Mouse (Mus musculus) heart, embryonic 13.5 days (tissue): ENCODE measurements around the gene Ppm1e. TPM values are rescaled to one million over a fixed set of nuclear protein-coding genes. Genes with fewer than 3 reads are reported as not detected.
"Not testable (repeated sequence)": the region's sequence is repeated elsewhere in the genome, so short reads cannot be mapped to it uniquely, and the experiment has no call there.

Source experiments
- ATAC-seq: fragments of 200-750 bp; cut with Nextera tagmentation; 2 replicates; pipeline ENCODE4 v1.8.0; 2017; ENCODE audit warnings: moderate TSS enrichment; ENCODE audit not compliant: insufficient number of reproducible peaks, low FRiP score, low TSS enrichment; ENCODE audit errors: extremely low read depth
- H3K27ac ChIP-seq: fragments of 300-500 bp; sonication (generic); replicated peaks from 2 replicates; pipeline ENCODE4 v1.5.1; 2015; ENCODE audit warnings: moderate library complexity, mild to moderate bottlenecking, inconsistent platforms
- H3K27me3 ChIP-seq: fragments of 300-500 bp; sonication (generic); replicated peaks from 2 replicates; pipeline ENCODE4 v1.6.1; 2015; ENCODE audit warnings: mild to moderate bottlenecking, inconsistent platforms
- H3K36me3 ChIP-seq: fragments of 300-500 bp; sonication (generic); 2 replicates; pipeline ENCODE4 v1.6.1; 2015; ENCODE audit warnings: mild to moderate bottlenecking, inconsistent platforms
- H3K4me1 ChIP-seq: fragments of 300-500 bp; sonication (generic); 2 replicates; pipeline ENCODE4 v1.6.1; 2015; ENCODE audit warnings: inconsistent platforms
- H3K4me2 ChIP-seq: fragments of 300-500 bp; sonication (generic); 2 replicates; pipeline ENCODE4 v1.6.1; 2015; ENCODE audit warnings: inconsistent platforms, mild to moderate bottlenecking, moderate library complexity
- H3K4me3 ChIP-seq: fragments of 300-500 bp; sonication (generic); 2 replicates; pipeline ENCODE4 v1.5.1; 2015; ENCODE audit warnings: moderate library complexity, mild to moderate bottlenecking, inconsistent platforms
- H3K9ac ChIP-seq: fragments of 300-500 bp; sonication (generic); 2 replicates; pipeline ENCODE4 v1.6.1; 2015; ENCODE audit warnings: inconsistent platforms, mild to moderate bottlenecking, moderate library complexity
- H3K9me3 ChIP-seq: fragments of 300-500 bp; sonication (generic); 2 replicates; pipeline ENCODE4 v1.6.1; 2016; ENCODE audit warnings: inconsistent platforms
- WGBS: fragments of 180-500 bp; shearing (Covaris S2); methylation state at CpG from one replicate; pipeline ENCODE4 v1.1.7; 2015; ENCODE audit warnings: mixed read lengths; 5-methylcytosine and 5-hydroxymethylcytosine counted together
- polyA plus RNA-seq: library from polyadenylated mRNA; unstranded; fragments of >200 nt; fragmentation: Nextera tagmentation; extraction: Ambion mirVana; gene quantifications from 2 replicates; pipeline ENCODE4 v1.2.1, GENCODE M21; 2015

Ppm1e gene
- polyA plus RNA-seq, 1 experiment from 2014 or later, result 3.4 TPM

GRCm38 (mm10) chr11:87270958-87271357, 87.9 kb downstream of the Ppm1e start:
- H3K9ac ChIP-seq, result no peak overlapping the region
- ATAC-seq, result no peak
- WGBS, result 21% methylated on average over 2 of the region's 2 CpGs
- no peaks in the 10 kb centered on the region for H3K36me3 ChIP-seq
- H3K4me1 ChIP-seq, result peaks cover 7% of the 10 kb centered on the region
- H3K4me2 ChIP-seq, result no peak overlapping the region
- no peaks in the 10 kb centered on the region for H3K9me3 ChIP-seq
- no peak overlapping the region for H3K4me3 ChIP-seq
- no peaks in the 10 kb centered on the region for H3K27me3 ChIP-seq
- H3K27ac ChIP-seq, result no peak overlapping the region

DNA sequence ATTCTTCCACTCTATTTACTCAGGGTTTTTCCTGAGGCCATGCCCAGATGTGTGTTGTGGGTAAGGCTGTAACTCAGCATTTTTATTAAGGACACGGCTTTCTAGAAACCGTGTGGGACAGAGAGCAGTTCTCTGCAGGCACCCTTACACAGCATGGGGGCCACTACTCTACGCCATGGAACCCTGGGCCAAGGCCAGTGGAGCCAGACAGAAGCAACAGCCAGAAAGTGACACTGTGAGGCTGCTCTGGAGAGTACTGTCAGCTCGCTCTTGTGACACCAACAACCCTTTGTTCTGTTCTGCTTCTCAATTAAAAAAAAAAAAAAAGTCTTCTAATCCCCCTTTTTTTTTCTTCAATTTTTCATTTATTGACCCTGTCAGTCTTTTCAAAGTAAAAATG, 88.4 kb downstream of the Ppm1e start:
- Histone ChIP-seq H3K36me3 (no peaks in the 10 kb centered on the region), H3K27ac (no peak overlapping the region), H3K4me2 (no peak overlapping the region), H3K9me3 (no peaks in the 10 kb centered on the region), H3K4me3 (no peak overlapping the region), H3K9ac (no peak overlapping the region), H3K4me1 (peaks cover 2% of the 10 kb centered on the region), H3K27me3 (no peaks in the 10 kb centered on the region)
- ATAC-seq, result no peak
- 66% methylated on average over 4 of the region's 4 CpGs for WGBS

- 76% methylated on average over 2 of the region's 2 CpGs for WGBS
- H3K9ac ChIP-seq, result no peak overlapping the region
- H3K4me1 ChIP-seq, result peaks cover 9% of the 10 kb centered on the region
- no peak overlapping the region for H3K27ac ChIP-seq
- no peaks in the 10 kb centered on the region for H3K9me3 ChIP-seq
- H3K4me3 ChIP-seq, result no peak overlapping the region
- ATAC-seq, result no peak
- H3K36me3 ChIP-seq, result no peaks in the 10 kb centered on the region
- H3K27me3 ChIP-seq, result no peaks in the 10 kb centered on the region
- H3K4me2 ChIP-seq, result no peak overlapping the region
Observed at GRCm38 (mm10) chr11:87268803-87269202, 90.0 kb downstream of the Ppm1e start.

DNA sequence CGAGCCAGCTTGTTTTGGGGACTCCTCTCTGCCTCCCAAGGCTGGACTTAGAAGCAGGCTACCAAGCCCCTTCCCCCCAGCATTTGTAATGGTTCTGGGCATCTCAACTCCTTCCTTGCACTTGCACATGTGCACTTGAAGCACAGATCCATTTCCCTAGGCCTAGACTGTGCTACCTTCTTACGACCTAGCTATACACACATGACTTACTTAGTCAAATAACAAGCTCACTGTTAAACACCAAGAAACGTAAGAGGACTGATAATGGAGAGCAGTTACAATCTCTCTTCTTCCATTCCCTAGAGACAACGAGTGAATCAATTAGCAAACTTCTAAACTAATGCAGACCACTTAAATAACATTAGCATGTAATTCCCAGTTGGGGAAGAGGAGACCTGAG, 92.6 kb downstream of the Ppm1e start:
- Histone ChIP-seq H3K4me3 (no peak overlapping the region), H3K4me1 (peaks cover 13% of the 10 kb centered on the region), H3K27me3 (no peaks in the 10 kb centered on the region), H3K4me2 (no peak overlapping the region), H3K9ac (no peak overlapping the region), H3K36me3 (no peaks in the 10 kb centered on the region), H3K27ac (no peak overlapping the region), H3K9me3 (no peaks in the 10 kb centered on the region)
- 60% methylated on average over 4 of the region's 4 CpGs for WGBS
- ATAC-seq, result no peak

- Histone ChIP-seq H3K4me1 (peaks cover 26% of the 10 kb centered on the region), H3K9ac (no peak overlapping the region), H3K36me3 (no peaks in the 10 kb centered on the region), H3K4me2 (no peak overlapping the region), H3K4me3 (no peak overlapping the region), H3K9me3 (no peaks in the 10 kb centered on the region), H3K27ac (no peak overlapping the region), H3K27me3 (no peaks in the 10 kb centered on the region)
- WGBS, result 28% methylated on average over 7 of the region's 7 CpGs
- ATAC-seq, result no peak
Observed at GRCm38 (mm10) chr11:87263946-87264345, 94.9 kb downstream of the Ppm1e start.

GRCm38 (mm10) chr11:87261705-87262104, 97.1 kb downstream of the Ppm1e start:
- H3K9ac ChIP-seq, ATAC-seq, H3K4me2 ChIP-seq, H3K27me3 ChIP-seq, H3K4me3 ChIP-seq, H3K9me3 ChIP-seq, H3K27ac ChIP-seq, H3K36me3 ChIP-seq: not testable (repeated sequence)
- H3K4me1 ChIP-seq, result peaks cover 26% of the 10 kb centered on the region
- WGBS, result 60% methylated on average over 4 of the region's 4 CpGs

- H3K4me2 ChIP-seq, result peak overlapping the region; percentile 42
Observed at GRCm38 (mm10) chr11:87259792-87260191, 99.0 kb downstream of the Ppm1e start.

DNA sequence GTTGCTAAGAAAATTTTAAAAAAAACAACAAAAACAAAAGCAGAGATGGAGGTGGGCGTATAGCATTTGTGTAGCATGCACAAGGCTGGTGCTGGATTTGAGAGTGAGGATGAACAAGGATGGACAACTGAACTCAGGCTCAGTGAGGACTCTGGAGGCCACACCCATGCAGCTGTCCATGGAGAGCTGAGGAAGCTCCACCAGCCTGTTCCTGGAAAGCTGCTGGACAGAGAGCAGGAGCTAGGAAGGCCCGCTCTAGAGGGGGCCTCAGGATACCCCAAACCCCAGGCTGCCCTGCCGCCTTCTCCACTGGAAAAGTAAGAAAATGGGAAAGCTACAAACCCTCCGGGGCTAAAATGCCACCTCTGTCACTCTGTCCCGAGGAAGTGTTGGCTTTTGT, 101.5 kb downstream of the Ppm1e start:
- Histone ChIP-seq H3K4me2 (no peak overlapping the region), H3K27ac (no peak overlapping the region), H3K9me3 (no peaks in the 10 kb centered on the region), H3K4me1 (peaks cover 13% of the 10 kb centered on the region), H3K27me3 (no peaks in the 10 kb centered on the region), H3K9ac (no peak overlapping the region), H3K4me3 (no peak overlapping the region), H3K36me3 (no peaks in the 10 kb centered on the region)
- 85% methylated on average over 5 of the region's 5 CpGs for WGBS
- no peak for ATAC-seq

More at GRCm38 (mm10) chr11:87259792-87260191, 99.0 kb downstream of the Ppm1e start:
- H3K27ac ChIP-seq, result 0 out of 2 replicates have a peak overlapping the region, but pooled peaks have one; percentile 36
- no peaks in the 10 kb centered on the region for H3K27me3 ChIP-seq
- no peaks in the 10 kb centered on the region for H3K9me3 ChIP-seq
- H3K4me3 ChIP-seq, result peak overlapping the region; percentile 6; the same call in 1 of the 2 replicates
- no peak overlapping the region for H3K9ac ChIP-seq
- H3K36me3 ChIP-seq, result no peaks in the 10 kb centered on the region
- peaks cover 26% of the 10 kb centered on the region for H3K4me1 ChIP-seq
- no peak for ATAC-seq
- WGBS, result 56% methylated on average over 10 of the region's 10 CpGs

GRCm38 (mm10) chr11:87254149-87254548, 104.7 kb downstream of the Ppm1e start:
- no peak overlapping the region for H3K4me3 ChIP-seq
- H3K4me2 ChIP-seq, result no peak overlapping the region
- peaks cover 11% of the 10 kb centered on the region for H3K4me1 ChIP-seq
- no peaks in the 10 kb centered on the region for H3K36me3 ChIP-seq
- WGBS, result 56% methylated on average over 5 of the region's 5 CpGs
- no peak overlapping the region for H3K9ac ChIP-seq
- no peaks in the 10 kb centered on the region for H3K27me3 ChIP-seq
- ATAC-seq, result no peak
- no peaks in the 10 kb centered on the region for H3K9me3 ChIP-seq
- no peak overlapping the region for H3K27ac ChIP-seq

GRCm38 (mm10) chr11:87253294-87253693, 105.5 kb downstream of the Ppm1e start:
- 88% methylated on average over 6 of the region's 6 CpGs for WGBS
- H3K27me3 ChIP-seq, result no peaks in the 10 kb centered on the region
- no peaks in the 10 kb centered on the region for H3K9me3 ChIP-seq
- H3K36me3 ChIP-seq, result no peaks in the 10 kb centered on the region
- H3K4me3 ChIP-seq, result no peak overlapping the region
- no peak overlapping the region for H3K27ac ChIP-seq
- peaks cover 17% of the 10 kb centered on the region for H3K4me1 ChIP-seq
- no peak overlapping the region for H3K9ac ChIP-seq
- H3K4me2 ChIP-seq, result no peak overlapping the region
- no peak for ATAC-seq

GRCm38 (mm10) chr11:87250132-87250531, 108.7 kb downstream of the Ppm1e start:
- peaks cover 44% of the 10 kb centered on the region for H3K4me1 ChIP-seq
- H3K9me3 ChIP-seq, result no peaks in the 10 kb centered on the region
- WGBS, result 75% methylated on average over 6 of the region's 6 CpGs

DNA sequence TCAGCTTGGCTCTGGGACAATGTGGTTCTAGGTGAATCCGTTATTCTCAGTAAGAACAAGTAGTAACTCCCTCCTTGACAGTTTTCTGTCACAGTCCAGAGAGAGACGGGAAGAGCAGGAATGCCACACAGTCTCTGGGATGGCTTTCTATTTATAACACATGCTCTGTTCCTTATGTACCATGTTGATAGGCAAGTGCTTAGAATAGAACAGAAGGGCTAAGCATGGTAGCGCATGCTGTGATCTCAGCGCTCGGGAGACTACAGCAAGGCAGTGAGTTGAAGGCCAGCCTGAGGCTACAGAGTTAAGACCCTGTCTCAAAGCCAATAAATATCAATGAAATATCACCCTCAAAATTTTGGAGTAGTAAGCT, 111.3 kb downstream of the Ppm1e start:
- Histone ChIP-seq H3K27ac (peak overlapping the region; percentile 95), H3K4me2 (peak overlapping the region; percentile 63), H3K9ac (peak overlapping the region; percentile 73), H3K4me3 (no peak overlapping the region), H3K36me3 (no peaks in the 10 kb centered on the region), H3K4me1 (peaks cover 51% of the 10 kb centered on the region), H3K9me3 (no peaks in the 10 kb centered on the region), H3K27me3 (no peaks in the 10 kb centered on the region)
- no peak; the same call in 1 of the 2 replicates for ATAC-seq
- 35% methylated on average over 5 of the region's 5 CpGs for whole genome bisulfite sequencing

More at GRCm38 (mm10) chr11:87250132-87250531, 108.7 kb downstream of the Ppm1e start:
- H3K27me3 ChIP-seq, result no peaks in the 10 kb centered on the region
- H3K36me3 ChIP-seq, result no peaks in the 10 kb centered on the region
- no peak overlapping the region for H3K4me3 ChIP-seq
- H3K9ac ChIP-seq, result peak overlapping the region; percentile 12; the same call in 1 of the 2 replicates
- no peak overlapping the region for H3K27ac ChIP-seq
- no peak for ATAC-seq
- H3K4me2 ChIP-seq, result no peak overlapping the region
